Mouse (Mus musculus): ENCODE data around the gene B4galt5.
"Not testable (repeated sequence)": the region's sequence is repeated elsewhere in the genome, so short reads cannot be mapped to it uniquely, and the experiment has no call there.

The B4galt5 gene

GRCm38 (mm10) chr2:167348376-167349282, at the start of gene B4galt5:
TSS of gene B4galt5 (minus strand) at chr2:167349183.
- peak; percentile 39 for DNase-seq

GRCm38 (mm10) chr2:167396420-167396819, 47.4 kb upstream of the B4galt5 start:
- DNase-seq, result not testable (repeated sequence)

- DNase-seq, result no peak
These were observed 45.4 kb upstream of the B4galt5 start for GRCm38 (mm10) chr2:167394426-167394825.

GRCm38 (mm10) chr2:167386998-167387397, 38.0 kb upstream of the B4galt5 start:
- no peak for DNase-seq

GRCm38 (mm10) chr2:167386456-167386855, 37.5 kb upstream of the B4galt5 start:
- no peak for DNase-seq

GRCm38 (mm10) chr2:167383666-167384083, 34.7 kb upstream of the B4galt5 start:
- DNase-seq, result no peak

- no peak for DNase-seq
These were observed 33.4 kb upstream of the B4galt5 start for GRCm38 (mm10) chr2:167382389-167382788.

- no peak for DNase-seq
These were observed 32.6 kb upstream of the B4galt5 start for GRCm38 (mm10) chr2:167381596-167381995.

- no peak for DNase-seq
These were observed 31.8 kb upstream of the B4galt5 start for GRCm38 (mm10) chr2:167380615-167381285.

GRCm38 (mm10) chr2:167378972-167379371, 30.0 kb upstream of the B4galt5 start:
- DNase-seq, result no peak

GRCm38 (mm10) chr2:167377697-167378096, 28.7 kb upstream of the B4galt5 start:
- no peak for DNase-seq

GRCm38 (mm10) chr2:167376160-167376564, 27.2 kb upstream of the B4galt5 start:
- peak; percentile 17 for DNase-seq

GRCm38 (mm10) chr2:167375688-167376087, 26.7 kb upstream of the B4galt5 start:
- no peak for DNase-seq

- no peak for DNase-seq
These were observed 26.2 kb upstream of the B4galt5 start for GRCm38 (mm10) chr2:167375135-167375534.

- DNase-seq, result peak; percentile 37
These were observed 25.3 kb upstream of the B4galt5 start for GRCm38 (mm10) chr2:167374191-167374805.

GRCm38 (mm10) chr2:167373266-167373665, 24.3 kb upstream of the B4galt5 start:
- peak; percentile 60 for DNase-seq

- no peak for DNase-seq
These were observed 22.5 kb upstream of the B4galt5 start for GRCm38 (mm10) chr2:167371506-167371905.

GRCm38 (mm10) chr2:167368328-167368727, 19.3 kb upstream of the B4galt5 start:
- DNase-seq, result no peak

GRCm38 (mm10) chr2:167367777-167368281, 18.8 kb upstream of the B4galt5 start:
- DNase-seq, result no peak

GRCm38 (mm10) chr2:167367325-167367724, 18.3 kb upstream of the B4galt5 start:
- DNase-seq, result no peak

- no peak for DNase-seq
These were observed 16.1 kb upstream of the B4galt5 start for GRCm38 (mm10) chr2:167365063-167365462.

- no peak for DNase-seq
These were observed 14.5 kb upstream of the B4galt5 start for GRCm38 (mm10) chr2:167363272-167364045.

Data from right cerebral cortex, adult 18-20 months (tissue).